Mouse (Mus musculus): ENCODE data around the gene Gm49321. TPM values are rescaled to one million over a fixed set of nuclear protein-coding genes. Genes with fewer than 3 reads are reported as not detected.

Gene Gm49321
- total RNA-seq, 2 experiments from 2014 or later: 9.5 to 15.6 TPM

DNA sequence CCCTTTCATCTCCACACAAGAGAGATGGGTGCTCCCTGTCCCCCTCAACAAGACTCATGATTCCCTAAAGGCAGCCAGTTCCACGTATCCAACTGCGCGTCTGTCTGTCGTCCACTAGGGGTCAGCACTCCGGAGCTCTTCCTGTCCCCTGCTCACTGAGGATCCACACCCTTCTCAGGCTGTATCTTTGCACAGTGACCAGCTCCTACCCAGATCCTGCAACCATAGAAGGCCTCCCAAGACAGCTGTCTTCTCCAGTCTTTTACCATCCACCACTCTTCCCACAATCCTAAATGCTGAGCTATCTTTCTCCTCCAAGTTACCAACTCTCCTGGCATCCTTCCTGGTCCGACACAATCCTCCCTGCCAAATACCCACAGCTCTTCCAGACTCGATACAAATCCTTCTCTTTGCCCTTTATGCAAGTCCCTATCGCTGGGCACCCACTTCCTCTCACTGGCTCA is 72.0 kb downstream of the Gm49321 start:
- DNase-seq (ENCODE audit: low spot score in 2 of 2): peak in 1 of 2 experiments; percentile 58

DNA sequence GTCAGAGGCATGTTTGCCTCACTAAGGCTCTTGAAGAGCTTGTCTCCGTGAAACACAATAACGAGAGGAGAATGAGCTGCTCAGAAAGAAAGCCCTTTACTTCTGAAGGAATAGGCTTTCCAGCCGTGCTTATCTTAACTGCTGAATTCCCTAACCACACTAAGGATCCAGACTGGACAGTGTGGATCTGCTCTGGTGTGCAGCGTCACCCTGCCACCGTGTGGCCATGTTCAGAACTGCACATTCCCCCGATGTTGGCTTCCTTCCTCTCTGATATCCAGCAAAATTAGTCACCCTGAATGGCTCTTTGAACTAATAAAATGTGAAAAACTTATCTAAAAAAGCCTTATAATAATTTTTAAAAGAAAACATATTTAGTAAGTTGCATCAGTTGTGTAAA is 76.3 kb downstream of the Gm49321 start:
- peak; percentile 74 to 94 for DNase-seq (ENCODE audit: low spot score in 2 of 2)

DNA sequence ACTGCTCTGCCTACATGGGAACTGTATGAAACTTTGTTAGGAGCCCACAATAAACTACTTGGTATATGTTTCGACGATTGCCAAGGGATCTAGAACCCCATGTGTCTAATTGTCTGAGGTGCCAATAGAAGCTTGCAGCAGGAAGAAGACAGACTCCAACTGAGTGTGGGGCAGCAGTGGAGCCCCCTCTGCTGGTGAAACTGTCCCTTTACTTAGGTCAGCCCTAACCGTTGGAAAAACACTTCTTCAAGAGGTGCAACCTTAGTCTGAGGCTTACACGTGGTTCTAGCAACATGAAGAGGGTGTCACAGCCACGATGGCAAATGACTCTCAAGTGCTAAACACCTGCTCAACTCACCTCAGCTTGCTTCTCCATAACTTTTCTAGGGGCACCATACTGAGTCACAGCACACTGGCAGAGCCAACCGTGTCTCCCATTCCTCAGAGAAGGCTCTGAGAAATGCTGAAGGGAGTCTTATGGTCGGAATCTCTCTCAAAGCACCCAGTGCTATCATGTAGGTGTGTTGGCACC is 77.4 kb downstream of the Gm49321 start:
- DNase-seq (ENCODE audit: low spot score in 2 of 2): peak in 1 of 2 experiments; percentile 39

DNA sequence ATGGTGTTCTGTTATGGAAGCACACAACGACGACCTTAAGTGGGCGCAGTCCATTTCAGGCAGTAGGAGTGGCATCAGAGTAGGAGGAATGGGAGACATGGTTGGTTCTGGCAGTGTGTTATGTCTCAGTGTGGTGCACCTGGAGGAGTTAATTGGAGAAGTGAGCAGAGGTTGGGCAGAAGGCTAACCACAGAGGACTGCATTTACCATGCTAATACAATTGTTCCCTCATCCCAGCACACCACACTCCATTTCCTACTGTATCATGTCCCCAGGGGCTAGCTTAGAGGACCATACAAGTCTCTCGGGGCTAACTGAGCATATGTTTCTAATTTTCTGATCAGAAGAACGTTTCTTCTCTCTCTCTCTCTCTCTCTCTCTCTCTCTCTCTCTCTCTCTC is 78.0 kb downstream of the Gm49321 start:
- no peak for DNase-seq (ENCODE audit: low spot score in 2 of 2)

Other genes with a start within 250 kb of the Gm49321 start
- 10 to 100 TPM; 50.6 to 54.4 TPM for gene Hif1a, start 36.3 kb upstream of the Gm49321 start, total RNA-seq (2021)
- 10 to 100 TPM; 41.1 to 42.9 TPM for gene Snapc1, start 26.8 kb downstream of the Gm49321 start, total RNA-seq (2021)
- gene Syt16, start 60.0 kb downstream of the Gm49321 start, total RNA-seq (2021): 10 to 100 TPM; 52.5 to 58.8 TPM

Data from layer of hippocampus, adult 18-20 months (tissue).